Mouse (Mus musculus): ENCODE results near the gene Nfib. TPM values are rescaled to one million over a fixed set of nuclear protein-coding genes. Genes with fewer than 3 reads are reported as not detected.

Nfib gene
- polyA plus RNA-seq, 1 experiment: 69.3 TPM

GRCm38 (mm10) chr4:82433926-82434705, 271.4 kb downstream of the Nfib start:
- peak; percentile 52 for DNase-seq (ENCODE audit: low read depth)
- TF ChIP-seq POLR2A (IDR thresholded peaks at IDR 0.05; ENCODE audit: borderline replicate concordance, extremely low read depth, insufficient read depth, insufficient read length, poor library complexity, severe bottlenecking) (no peak), CTCF (IDR thresholded peaks at IDR 0.05; ENCODE audit: borderline replicate concordance, extremely low read depth, insufficient read depth, insufficient read length) (no peak)

DNA sequence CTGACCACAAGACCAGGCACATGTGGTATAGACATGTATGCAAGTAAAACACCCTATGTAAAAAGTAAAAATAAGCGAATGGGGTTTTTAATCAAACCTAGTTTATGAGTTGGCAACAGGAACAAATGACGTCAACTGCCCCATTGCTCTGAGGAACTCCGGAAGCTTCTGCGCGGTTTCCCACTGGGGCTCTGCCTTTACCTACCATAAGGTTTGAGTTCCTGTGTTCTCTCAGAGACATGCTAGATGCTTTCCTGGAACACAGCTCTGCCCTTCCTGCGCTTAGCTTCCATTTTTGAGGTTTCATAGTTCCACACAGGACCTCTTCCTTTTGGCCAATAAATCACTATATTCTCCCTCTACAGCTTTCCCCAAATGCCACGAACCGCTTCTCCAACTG, 273.7 kb downstream of the Nfib start:
- TF ChIP-seq POLR2A (IDR thresholded peaks at IDR 0.05; ENCODE audit: borderline replicate concordance, extremely low read depth, insufficient read depth, insufficient read length, poor library complexity, severe bottlenecking): no peak
- TF ChIP-seq CTCF (IDR thresholded peaks at IDR 0.05; ENCODE audit: borderline replicate concordance, extremely low read depth, insufficient read depth, insufficient read length): no peak
- DNase-seq (ENCODE audit: low read depth): no peak

DNA sequence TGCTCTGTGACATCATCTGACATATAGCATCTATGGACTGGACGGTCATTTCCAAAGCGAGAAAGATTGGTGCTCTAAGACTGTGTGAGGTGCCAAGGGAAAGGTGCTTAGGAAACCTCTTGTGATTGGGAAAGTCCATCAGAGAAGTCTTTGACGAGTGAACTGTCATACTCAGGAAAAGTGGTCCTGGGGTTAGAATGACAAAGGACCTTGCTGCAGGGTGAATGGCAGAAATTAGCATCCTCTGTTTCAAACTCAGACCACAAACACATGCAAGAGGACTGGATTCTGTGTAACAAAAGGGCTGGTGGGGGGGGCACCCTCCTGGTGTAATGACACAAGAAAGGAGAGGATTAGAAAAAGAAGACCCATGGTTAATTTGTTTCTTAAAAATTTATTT, 274.7 kb downstream of the Nfib start:
- DNase-seq (ENCODE audit: low read depth): no peak
- TF ChIP-seq POLR2A (IDR thresholded peaks at IDR 0.05; ENCODE audit: borderline replicate concordance, extremely low read depth, insufficient read depth, insufficient read length, poor library complexity, severe bottlenecking) (no peak), CTCF (IDR thresholded peaks at IDR 0.05; ENCODE audit: borderline replicate concordance, extremely low read depth, insufficient read depth, insufficient read length) (no peak)

- TF ChIP-seq POLR2A (IDR thresholded peaks at IDR 0.05; ENCODE audit: borderline replicate concordance, extremely low read depth, insufficient read depth, insufficient read length, poor library complexity, severe bottlenecking) (no peak), CTCF (IDR thresholded peaks at IDR 0.05; ENCODE audit: borderline replicate concordance, extremely low read depth, insufficient read depth, insufficient read length) (no peak)
- no peak for DNase-seq (ENCODE audit: low read depth)
Measured at GRCm38 (mm10) chr4:82426224-82426623, 279.3 kb downstream of the Nfib start.

DNA sequence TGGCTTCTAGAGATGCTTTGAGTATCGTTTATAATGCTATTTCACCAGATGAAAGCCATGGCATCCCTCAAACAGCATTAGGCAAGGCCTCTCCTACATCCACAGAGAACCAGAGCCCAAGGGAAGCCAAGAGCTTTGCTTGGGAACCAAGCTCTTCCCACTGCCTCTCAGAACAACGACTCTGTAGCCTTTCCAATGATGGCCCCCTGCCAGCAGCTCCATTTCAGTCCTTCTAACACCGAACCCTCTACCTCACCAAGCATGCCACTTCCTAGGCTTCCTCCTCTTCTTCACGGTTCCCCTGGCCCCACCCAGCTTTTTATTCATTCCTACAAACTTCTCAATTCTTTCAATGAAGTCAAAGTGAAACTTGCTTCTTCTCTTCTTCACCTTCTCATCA, 287.3 kb downstream of the Nfib start:
- no peak for DNase-seq (ENCODE audit: low read depth)
- TF ChIP-seq CTCF (IDR thresholded peaks at IDR 0.05; ENCODE audit: borderline replicate concordance, extremely low read depth, insufficient read depth, insufficient read length): no peak
- TF ChIP-seq POLR2A (IDR thresholded peaks at IDR 0.05; ENCODE audit: borderline replicate concordance, extremely low read depth, insufficient read depth, insufficient read length, poor library complexity, severe bottlenecking): no peak

GRCm38 (mm10) chr4:82415817-82416216, 289.7 kb downstream of the Nfib start:
- DNase-seq (ENCODE audit: low read depth): peak; percentile 71
- TF ChIP-seq CTCF (IDR thresholded peaks at IDR 0.05; ENCODE audit: borderline replicate concordance, extremely low read depth, insufficient read depth, insufficient read length): no peak
- no peak for TF ChIP-seq POLR2A (IDR thresholded peaks at IDR 0.05; ENCODE audit: borderline replicate concordance, extremely low read depth, insufficient read depth, insufficient read length, poor library complexity, severe bottlenecking)

GRCm38 (mm10) chr4:82412651-82413050, 292.9 kb downstream of the Nfib start:
- DNase-seq (ENCODE audit: low read depth): no peak
- TF ChIP-seq CTCF (IDR thresholded peaks at IDR 0.05; ENCODE audit: borderline replicate concordance, extremely low read depth, insufficient read depth, insufficient read length) (no peak), POLR2A (IDR thresholded peaks at IDR 0.05; ENCODE audit: borderline replicate concordance, extremely low read depth, insufficient read depth, insufficient read length, poor library complexity, severe bottlenecking) (no peak)

- TF ChIP-seq POLR2A (IDR thresholded peaks at IDR 0.05; ENCODE audit: borderline replicate concordance, extremely low read depth, insufficient read depth, insufficient read length, poor library complexity, severe bottlenecking) (no peak), CTCF (IDR thresholded peaks at IDR 0.05; ENCODE audit: borderline replicate concordance, extremely low read depth, insufficient read depth, insufficient read length) (no peak)
- DNase-seq (ENCODE audit: low read depth): no peak
Measured at GRCm38 (mm10) chr4:82411965-82412364, 293.6 kb downstream of the Nfib start.

DNA sequence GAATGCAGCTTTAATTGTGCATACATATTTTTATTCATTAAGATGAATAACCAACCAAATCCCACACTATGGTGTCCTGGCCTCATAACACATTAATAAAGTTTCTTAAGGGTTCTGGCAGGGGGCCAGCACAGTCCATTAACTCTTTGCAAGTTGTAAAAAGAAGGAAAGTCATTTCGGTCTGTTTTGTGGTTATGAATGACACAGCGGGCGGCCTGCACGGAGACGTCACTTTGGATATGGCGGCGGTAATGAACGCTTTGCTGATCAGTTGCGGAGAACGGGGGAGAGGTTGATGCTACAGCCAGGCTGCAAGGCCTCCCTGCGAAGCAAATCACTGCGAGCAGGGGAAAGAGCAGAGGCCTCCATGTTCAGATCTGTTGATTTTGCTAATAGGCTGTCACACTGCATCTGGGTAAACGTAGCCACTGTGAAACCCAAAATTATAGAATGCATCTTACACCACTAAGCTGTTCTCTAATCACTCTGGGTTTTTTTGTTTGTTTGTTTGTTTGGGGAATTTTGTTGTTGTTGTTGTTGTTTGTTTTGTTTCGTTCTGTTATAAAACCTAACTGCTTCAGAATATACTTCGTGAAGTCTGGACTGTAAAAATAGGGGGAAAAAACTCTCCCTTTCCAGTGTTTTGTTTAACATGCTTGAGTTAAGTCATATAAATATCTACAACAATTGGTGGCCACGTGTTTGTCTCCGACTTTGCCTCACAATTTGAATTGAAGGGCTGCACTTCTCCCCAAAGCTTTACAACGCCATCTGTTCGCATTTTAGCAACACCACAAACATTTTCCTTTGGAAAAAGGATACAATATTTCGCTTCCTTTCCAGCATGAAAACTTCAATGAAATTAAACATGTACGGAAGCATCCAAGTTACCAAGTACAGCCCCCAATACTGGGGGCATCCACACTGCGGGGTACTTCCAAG, 296.8 kb downstream of the Nfib start:
- no peak for TF ChIP-seq POLR2A (IDR thresholded peaks at IDR 0.05; ENCODE audit: borderline replicate concordance, extremely low read depth, insufficient read depth, insufficient read length, poor library complexity, severe bottlenecking)
- TF ChIP-seq CTCF (IDR thresholded peaks at IDR 0.05; ENCODE audit: borderline replicate concordance, extremely low read depth, insufficient read depth, insufficient read length): no peak
- DNase-seq (ENCODE audit: low read depth): peak; percentile 82

- TF ChIP-seq POLR2A (IDR thresholded peaks at IDR 0.05; ENCODE audit: borderline replicate concordance, extremely low read depth, insufficient read depth, insufficient read length, poor library complexity, severe bottlenecking) (no peak), CTCF (IDR thresholded peaks at IDR 0.05; ENCODE audit: borderline replicate concordance, extremely low read depth, insufficient read depth, insufficient read length) (no peak)
- DNase-seq (ENCODE audit: low read depth): no peak
Measured at GRCm38 (mm10) chr4:82406511-82406910, 299.0 kb downstream of the Nfib start.

- no peak for DNase-seq (ENCODE audit: low read depth)
- no peak for TF ChIP-seq POLR2A (IDR thresholded peaks at IDR 0.05; ENCODE audit: borderline replicate concordance, extremely low read depth, insufficient read depth, insufficient read length, poor library complexity, severe bottlenecking)
- TF ChIP-seq CTCF (IDR thresholded peaks at IDR 0.05; ENCODE audit: borderline replicate concordance, extremely low read depth, insufficient read depth, insufficient read length): no peak
Measured at GRCm38 (mm10) chr4:82405791-82406190, 299.8 kb downstream of the Nfib start.
